Comparison of ENCODE assay signal across 10 mouse cellular contexts in genomic region chr15:25358680-25359097, GRCm38 (mm10). TPM values are rescaled to one million over a fixed set of nuclear protein-coding genes. Genes with fewer than 3 reads are reported as not detected.
DNase-seq lines count a peak whose midpoint lies in the region; ATAC-seq and TF ChIP-seq lines count a peak whose summit lies in the region.
"Had no signal": no experiment of that assay in that cellular context is flagged by ENCODE, and none has a peak within 500 bp of the region (broad histone marks: within the 10 kb centered on the region; RNA-seq: fewer than 3 reads in every experiment).

No protein-coding gene starts in this region.

- TF ChIP-seq CTCF in testis, adult 2 months (IDR thresholded peaks at IDR 0.05; ENCODE audit: control insufficient read depth, insufficient read depth, insufficient replicate concordance, low read depth, low read length) = no peak
- TF ChIP-seq CTCF in liver, postnatal 0 days (IDR thresholded peaks at IDR 0.05; ENCODE audit: low read depth) = no peak

- intact Hi-C loops in heart, postnatal 10 days (cut with DNase I) = no loop called here

- peak overlapping the region; percentile 26; the same call in 1 of the 2 replicates for H3K4me2 ChIP-seq in limb, embryonic 15.5 days
- no peak overlapping the region for H3K4me2 ChIP-seq in liver, postnatal 0 days (ENCODE audit: low read depth, low read length)

- H3K4me3 ChIP-seq in testis, adult 2 months (ENCODE audit: control insufficient read depth, low read depth, low read length) = no peak overlapping the region
- H3K4me3 ChIP-seq in limb, embryonic 15.5 days = peak overlapping the region; percentile 9; the same call in 1 of the 2 replicates
- no peak overlapping the region for H3K4me3 ChIP-seq in liver, postnatal 0 days (ENCODE audit: low read depth, low read length)

- 0 out of 2 replicates have a peak overlapping the region, but pooled peaks have one; percentile 53 for H3K27ac ChIP-seq in testis, adult 2 months (ENCODE audit: control insufficient read depth, insufficient read depth, low read depth, low read length)
- no peak overlapping the region for H3K27ac ChIP-seq in limb, embryonic 15.5 days
- H3K27ac ChIP-seq in liver, postnatal 0 days (ENCODE audit: low read depth) = no peak overlapping the region

- no peak for TF ChIP-seq EP300 in liver, postnatal 0 days (IDR thresholded peaks at IDR 0.05; ENCODE audit: low read depth)

- H3K9me3 ChIP-seq in limb, embryonic 15.5 days = no peaks in the 10 kb centered on the region
- no peaks in the 10 kb centered on the region for H3K9me3 ChIP-seq in liver, postnatal 0 days (ENCODE audit: low read length)

- no peaks in the 10 kb centered on the region for H3K36me3 ChIP-seq in testis, adult 2 months (ENCODE audit: control insufficient read depth, insufficient read depth, low read length)
- peaks cover 3% of the 10 kb centered on the region; the same call in 1 of the 2 replicates for H3K36me3 ChIP-seq in limb, embryonic 15.5 days
- no peaks in the 10 kb centered on the region for H3K36me3 ChIP-seq in liver, postnatal 0 days (replicated peaks; ENCODE audit: insufficient read depth, low read length)

- no peak overlapping the region for H3K9ac ChIP-seq in limb, embryonic 15.5 days
- no peak overlapping the region for H3K9ac ChIP-seq in liver, postnatal 0 days (replicated peaks)

- 24% methylated on average over 14 of the region's 14 CpGs for WGBS in limb, embryonic 15.5 days
- WGBS in liver, postnatal 0 days (ENCODE audit: insufficient replicate concordance) = 70% methylated on average over 14 of the region's 14 CpGs

- H3K27me3 ChIP-seq in testis, adult 2 months (ENCODE audit: control insufficient read depth, insufficient read depth, low read length) = peaks cover 2% of the 10 kb centered on the region; the same call in 1 of the 2 replicates
- H3K27me3 ChIP-seq in limb, embryonic 15.5 days = no peaks in the 10 kb centered on the region
- no peaks in the 10 kb centered on the region for H3K27me3 ChIP-seq in liver, postnatal 0 days (ENCODE audit: insufficient read depth, low read length)

- peak; percentile 13 to 16 for DNase-seq in heart, postnatal 10 days
- no peak for DNase-seq in heart, adult 18-20 months
- DNase-seq in testis, postnatal 10 days (ENCODE audit: low spot score) = no peak
- DNase-seq in liver, postnatal 0 days = no peak
- DNase-seq in thymus, postnatal 36 days = no peak
- DNase-seq in thymus, postnatal 10 days (ENCODE audit: low spot score in 2 of 2) = no peak
- DNase-seq: cerebellum, adult 11-12 months; lung, postnatal 36 days had no signal

- TF ChIP-seq POLR2A in testis, adult 2 months (IDR thresholded peaks at IDR 0.05; ENCODE audit: control insufficient read depth, low read depth, low read length) = no peak

- no peak for ATAC-seq in limb, embryonic 15.5 days (ENCODE audit: insufficient number of reproducible peaks, low FRiP score, low TSS enrichment, low read depth)
- ATAC-seq in liver, postnatal 0 days = no peak

- peaks cover 2% of the 10 kb centered on the region for H3K4me1 ChIP-seq in testis, adult 2 months (ENCODE audit: control insufficient read depth, insufficient read depth, low read length)
- peaks cover 5% of the 10 kb centered on the region for H3K4me1 ChIP-seq in limb, embryonic 15.5 days
- H3K4me1 ChIP-seq in liver, postnatal 0 days (ENCODE audit: insufficient read depth) = no peaks in the 10 kb centered on the region

RNA-seq across cellular contexts. Expression of gene Basp1, which starts 54.9 kb away (rescaled TPM):
- total RNA-seq in heart, postnatal 10 days (2021) = 1 to 10 TPM; 6.7 to 8.4 TPM
- total RNA-seq in heart, adult 18-20 months (2021) = 1 to 10 TPM; 1.0 to 2.9 TPM
- 11.8 and 13.6 TPM in 2 replicates for polyA plus RNA-seq in testis, adult 2 months (2012; rRNA removed)
- 34.2 and 41.9 TPM in 2 replicates for polyA plus RNA-seq in limb, embryonic 15.5 days (2015; fragmentation: Nextera tagmentation; extraction: Ambion mirVana)
- polyA plus RNA-seq in liver, postnatal 0 days (2015; fragmentation: Nextera tagmentation; extraction: Ambion mirVana) = 1.9 and 2.2 TPM in 2 replicates

Comparison
In these comparisons a context has a peak if more than half of its experiments do, and no peak if none do; other contexts are left out.
1. DNase-seq: peak in heart, postnatal 10 days (2 of 2); none in heart, adult 18-20 months (0 of 2), testis, postnatal 10 days (single experiment), liver, postnatal 0 days (single experiment), thymus, postnatal 36 days (0 of 2) and thymus, postnatal 10 days (0 of 2).